Mouse (Mus musculus) brain, embryonic 14.5 days (tissue): ENCODE measurements around the gene E330009J07Rik.

Experiments used
- CTCF ChIP-seq: fragments of 200-500 bp; IDR thresholded peaks from 2 replicates; pipeline ENCODE4 v1.5.1; 2012; ENCODE audit warnings: inconsistent platforms, mild to moderate bottlenecking, moderate library complexity, borderline replicate concordance; ENCODE audit not compliant: insufficient read depth, insufficient read length; ENCODE audit errors: extremely low read depth
- POLR2A ChIP-seq: fragments of 200-500 bp; IDR thresholded peaks from 2 replicates; pipeline ENCODE4 v1.6.1; 2012; ENCODE audit warnings: mild to moderate bottlenecking, inconsistent platforms, borderline replicate concordance; ENCODE audit not compliant: poor library complexity, insufficient read depth, insufficient read length, severe bottlenecking; ENCODE audit errors: extremely low read depth

DNA sequence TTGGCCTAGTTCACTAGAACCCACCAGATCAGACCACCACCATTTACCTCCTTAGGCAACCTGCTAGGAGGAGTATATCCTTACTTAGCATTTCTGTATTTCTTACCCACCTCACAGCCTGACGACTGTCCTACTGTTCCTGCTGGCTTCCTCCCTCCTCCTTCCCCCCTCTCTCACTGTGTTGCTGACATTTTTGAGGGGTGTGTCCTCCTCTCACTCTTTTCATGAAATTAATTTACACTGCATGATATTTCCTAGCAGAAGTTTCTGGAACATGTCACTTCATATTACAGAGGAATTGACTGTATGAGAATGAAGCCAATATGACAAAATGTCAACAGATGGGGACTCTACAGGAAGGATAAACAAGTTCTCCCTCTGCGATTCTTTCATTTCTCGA, 7.2 kb downstream of the E330009J07Rik start:
- TF ChIP-seq CTCF (no peak), POLR2A (no peak)
